Mouse (Mus musculus): ENCODE results near the gene Olfr316. TPM values are rescaled to one million over a fixed set of nuclear protein-coding genes. Genes with fewer than 3 reads are reported as not detected.

The Olfr316 gene
- polyA plus RNA-seq, 1 experiment from 2014 or later, result not detected

GRCm38 (mm10) chr11:58772888-58773287 lies 20.4 kb downstream of the Olfr316 start, which contains the start of gene Olfr315:
Olfr315 (plus strand) TSS chr11:58773188.
- ATAC-seq (ENCODE audit: low read depth), result no peak
- no peaks in the 10 kb centered on the region for H3K4me1 ChIP-seq (ENCODE audit: control insufficient read depth, insufficient read depth, low read length)
- no peaks in the 10 kb centered on the region for H3K9me3 ChIP-seq (ENCODE audit: control insufficient read depth, low read length)
- H3K27me3 ChIP-seq (ENCODE audit: control insufficient read depth, insufficient read depth, low read length), result no peaks in the 10 kb centered on the region
- no peak within 1 kb of the TSS for H3K27ac ChIP-seq (ENCODE audit: low read depth, low read length)
- H3K36me3 ChIP-seq (ENCODE audit: control insufficient read depth, insufficient read depth, low read length), result no peaks in the 10 kb centered on the region
- H3K9ac ChIP-seq (replicated peaks; ENCODE audit: low read depth, low read length), result no peak within 1 kb of the TSS
- no peak within 1 kb of the TSS for H3K4me2 ChIP-seq (ENCODE audit: low read depth, low read length)
- H3K4me3 ChIP-seq (ENCODE audit: low read depth, low read length), result no peak within 1 kb of the TSS

- Histone ChIP-seq H3K27me3 (ENCODE audit: control insufficient read depth, insufficient read depth, low read length) (no peaks in the 10 kb centered on the region), H3K4me1 (ENCODE audit: control insufficient read depth, insufficient read depth, low read length) (no peaks in the 10 kb centered on the region), H3K36me3 (ENCODE audit: control insufficient read depth, insufficient read depth, low read length) (no peaks in the 10 kb centered on the region), H3K4me2 (ENCODE audit: low read depth, low read length) (no peak within 1 kb of the TSS), H3K4me3 (ENCODE audit: low read depth, low read length) (no peak within 1 kb of the TSS), H3K27ac (ENCODE audit: low read depth, low read length) (no peak within 1 kb of the TSS), H3K9ac (replicated peaks; ENCODE audit: low read depth, low read length) (no peak within 1 kb of the TSS), H3K9me3 (ENCODE audit: control insufficient read depth, low read length) (no peaks in the 10 kb centered on the region)
- no peak for ATAC-seq (ENCODE audit: low read depth)
- 85% methylated on average over 6 of the region's 6 CpGs for WGBS
Measured at GRCm38 (mm10) chr11:58782480-58783089, 30.1 kb downstream of the Olfr316 start, which contains the start of gene Olfr314. Olfr314 (plus strand) TSS chr11:58782952.

GRCm38 (mm10) chr11:58784182-58784581 lies 31.6 kb downstream of the Olfr316 start:
- no peaks in the 10 kb centered on the region for H3K36me3 ChIP-seq (ENCODE audit: control insufficient read depth, insufficient read depth, low read length)
- WGBS, result 89% methylated on average over 2 of the region's 2 CpGs

GRCm38 (mm10) chr11:58787651-58788050 lies 35.1 kb downstream of the Olfr316 start:
- Histone ChIP-seq H3K4me2 (ENCODE audit: low read depth, low read length) (no peak overlapping the region), H3K9me3 (ENCODE audit: control insufficient read depth, low read length) (no peaks in the 10 kb centered on the region), H3K4me1 (ENCODE audit: control insufficient read depth, insufficient read depth, low read length) (no peaks in the 10 kb centered on the region), H3K9ac (replicated peaks; ENCODE audit: low read depth, low read length) (no peak overlapping the region), H3K36me3 (ENCODE audit: control insufficient read depth, insufficient read depth, low read length) (no peaks in the 10 kb centered on the region), H3K4me3 (ENCODE audit: low read depth, low read length) (no peak overlapping the region), H3K27me3 (ENCODE audit: control insufficient read depth, insufficient read depth, low read length) (no peaks in the 10 kb centered on the region), H3K27ac (ENCODE audit: low read depth, low read length) (no peak overlapping the region)
- no peak for ATAC-seq (ENCODE audit: low read depth)
- WGBS, result 91% methylated on average over 10 of the region's 10 CpGs

More at GRCm38 (mm10) chr11:58784182-58784581, 31.6 kb downstream of the Olfr316 start:
- H3K9ac ChIP-seq (replicated peaks; ENCODE audit: low read depth, low read length), result no peak overlapping the region
- H3K27ac ChIP-seq (ENCODE audit: low read depth, low read length), result no peak overlapping the region
- no peak for ATAC-seq (ENCODE audit: low read depth)
- H3K9me3 ChIP-seq (ENCODE audit: control insufficient read depth, low read length), result no peaks in the 10 kb centered on the region
- H3K4me3 ChIP-seq (ENCODE audit: low read depth, low read length), result no peak overlapping the region
- H3K27me3 ChIP-seq (ENCODE audit: control insufficient read depth, insufficient read depth, low read length), result no peaks in the 10 kb centered on the region
- H3K4me1 ChIP-seq (ENCODE audit: control insufficient read depth, insufficient read depth, low read length), result no peaks in the 10 kb centered on the region
- no peak overlapping the region for H3K4me2 ChIP-seq (ENCODE audit: low read depth, low read length)

- Histone ChIP-seq H3K9me3 (ENCODE audit: control insufficient read depth, low read length) (no peaks in the 10 kb centered on the region), H3K27me3 (ENCODE audit: control insufficient read depth, insufficient read depth, low read length) (no peaks in the 10 kb centered on the region), H3K9ac (replicated peaks; ENCODE audit: low read depth, low read length) (no peak overlapping the region), H3K27ac (ENCODE audit: low read depth, low read length) (no peak overlapping the region), H3K4me1 (ENCODE audit: control insufficient read depth, insufficient read depth, low read length) (no peaks in the 10 kb centered on the region), H3K36me3 (ENCODE audit: control insufficient read depth, insufficient read depth, low read length) (no peaks in the 10 kb centered on the region), H3K4me2 (ENCODE audit: low read depth, low read length) (no peak overlapping the region), H3K4me3 (ENCODE audit: low read depth, low read length) (no peak overlapping the region)
- ATAC-seq (ENCODE audit: low read depth), result no peak
- WGBS, result 87% methylated on average over 8 of the region's 8 CpGs
Measured at GRCm38 (mm10) chr11:58788346-58788745, 35.8 kb downstream of the Olfr316 start.

- 35% methylated on average over 3 of the region's 3 CpGs for WGBS
- Histone ChIP-seq H3K4me3 (ENCODE audit: low read depth, low read length) (no peak overlapping the region), H3K4me1 (ENCODE audit: control insufficient read depth, insufficient read depth, low read length) (no peaks in the 10 kb centered on the region), H3K27me3 (ENCODE audit: control insufficient read depth, insufficient read depth, low read length) (no peaks in the 10 kb centered on the region), H3K4me2 (ENCODE audit: low read depth, low read length) (no peak overlapping the region), H3K27ac (ENCODE audit: low read depth, low read length) (no peak overlapping the region), H3K9ac (replicated peaks; ENCODE audit: low read depth, low read length) (no peak overlapping the region), H3K9me3 (ENCODE audit: control insufficient read depth, low read length) (no peaks in the 10 kb centered on the region), H3K36me3 (ENCODE audit: control insufficient read depth, insufficient read depth, low read length) (no peaks in the 10 kb centered on the region)
- ATAC-seq (ENCODE audit: low read depth), result no peak
Measured at GRCm38 (mm10) chr11:58789532-58789931, 37.0 kb downstream of the Olfr316 start.

GRCm38 (mm10) chr11:58790053-58790452 lies 37.5 kb downstream of the Olfr316 start:
- H3K36me3 ChIP-seq (ENCODE audit: control insufficient read depth, insufficient read depth, low read length), result no peaks in the 10 kb centered on the region
- WGBS, result 69% methylated on average over 2 of the region's 2 CpGs
- H3K27me3 ChIP-seq (ENCODE audit: control insufficient read depth, insufficient read depth, low read length), result no peaks in the 10 kb centered on the region
- H3K9ac ChIP-seq (replicated peaks; ENCODE audit: low read depth, low read length), result no peak overlapping the region
- H3K4me2 ChIP-seq (ENCODE audit: low read depth, low read length), result no peak overlapping the region
- no peak overlapping the region for H3K27ac ChIP-seq (ENCODE audit: low read depth, low read length)
- no peak overlapping the region for H3K4me3 ChIP-seq (ENCODE audit: low read depth, low read length)
- no peaks in the 10 kb centered on the region for H3K4me1 ChIP-seq (ENCODE audit: control insufficient read depth, insufficient read depth, low read length)
- ATAC-seq (ENCODE audit: low read depth), result no peak
- H3K9me3 ChIP-seq (ENCODE audit: control insufficient read depth, low read length), result no peaks in the 10 kb centered on the region

- 92% methylated on average over 6 of the region's 6 CpGs for WGBS
- ATAC-seq (ENCODE audit: low read depth), result no peak
- no peaks in the 10 kb centered on the region for H3K4me1 ChIP-seq (ENCODE audit: control insufficient read depth, insufficient read depth, low read length)
Measured at GRCm38 (mm10) chr11:58790646-58791045, 38.1 kb downstream of the Olfr316 start.

GRCm38 (mm10) chr11:58795856-58796255 lies 43.3 kb downstream of the Olfr316 start:
- Histone ChIP-seq H3K27me3 (ENCODE audit: control insufficient read depth, insufficient read depth, low read length) (no peaks in the 10 kb centered on the region), H3K36me3 (ENCODE audit: control insufficient read depth, insufficient read depth, low read length) (no peaks in the 10 kb centered on the region), H3K4me3 (ENCODE audit: low read depth, low read length) (no peak overlapping the region), H3K4me1 (ENCODE audit: control insufficient read depth, insufficient read depth, low read length) (no peaks in the 10 kb centered on the region), H3K27ac (ENCODE audit: low read depth, low read length) (no peak overlapping the region), H3K9me3 (ENCODE audit: control insufficient read depth, low read length) (no peaks in the 10 kb centered on the region), H3K9ac (replicated peaks; ENCODE audit: low read depth, low read length) (no peak overlapping the region), H3K4me2 (ENCODE audit: low read depth, low read length) (no peak overlapping the region)
- ATAC-seq (ENCODE audit: low read depth), result no peak
- 85% methylated on average over 2 of the region's 2 CpGs for WGBS

More at GRCm38 (mm10) chr11:58790646-58791045, 38.1 kb downstream of the Olfr316 start:
- Histone ChIP-seq H3K4me3 (ENCODE audit: low read depth, low read length) (no peak overlapping the region), H3K36me3 (ENCODE audit: control insufficient read depth, insufficient read depth, low read length) (no peaks in the 10 kb centered on the region), H3K27me3 (ENCODE audit: control insufficient read depth, insufficient read depth, low read length) (no peaks in the 10 kb centered on the region), H3K9me3 (ENCODE audit: control insufficient read depth, low read length) (no peaks in the 10 kb centered on the region), H3K9ac (replicated peaks; ENCODE audit: low read depth, low read length) (no peak overlapping the region), H3K4me2 (ENCODE audit: low read depth, low read length) (no peak overlapping the region), H3K27ac (ENCODE audit: low read depth, low read length) (no peak overlapping the region)

All from neural tube, embryonic 14.5 days (tissue).